Mouse (Mus musculus): ENCODE data around the gene Krtap19-2. TPM values are rescaled to one million over a fixed set of nuclear protein-coding genes. Genes with fewer than 3 reads are reported as not detected.

Krtap19-2 gene
- total and polyA plus RNA-seq, 3 experiments = not detected

- Histone ChIP-seq H3K27me3 (ENCODE audit: insufficient read depth, low read length) (no peaks in the 10 kb centered on the region), H3K4me1 (ENCODE audit: insufficient read depth, low read depth, low read length) (no peaks in the 10 kb centered on the region), H3K9me3 (replicated peaks) (peaks cover 4% of the 10 kb centered on the region; the same call in 1 of the 2 replicates), H3K4me3 (ENCODE audit: low read depth, low read length) (no peak overlapping the region), H3K36me3 (replicated peaks) (no peaks in the 10 kb centered on the region)
- DNase-seq (ENCODE audit: low spot score) (no peak), ATAC-seq (ENCODE audit: extremely low read depth, insufficient number of reproducible peaks, low FRiP score, poor library complexity, severe bottlenecking) (no peak)
- TF ChIP-seq GATA2 (IDR thresholded peaks at IDR 0.05; ENCODE audit: borderline replicate concordance, low read depth, low read length) (no peak), CTCF (IDR thresholded peaks at IDR 0.05; ENCODE audit: low read depth, low read length) (no peak), POLR2AphosphoS5 (IDR thresholded peaks at IDR 0.05; ENCODE audit: insufficient replicate concordance, low read depth, low read length) (no peak), GATA1 (IDR thresholded peaks at IDR 0.05; ENCODE audit: borderline replicate concordance, low read length) (no peak), TAL1 (conservative IDR thresholded peaks at IDR 0.05; ENCODE audit: low read depth, low read length) (no peak)
Measured at GRCm38 (mm10) chr16:88864887-88865407, 9.1 kb downstream of the Krtap19-2 start.

- TF ChIP-seq GATA2 (IDR thresholded peaks at IDR 0.05; ENCODE audit: borderline replicate concordance, low read depth, low read length) = no peak
- no peak for TF ChIP-seq GATA1 (IDR thresholded peaks at IDR 0.05; ENCODE audit: borderline replicate concordance, low read length)
- TF ChIP-seq CTCF (IDR thresholded peaks at IDR 0.05; ENCODE audit: low read depth, low read length) = peak; percentile 41
- DNase-seq (ENCODE audit: low spot score) (no peak), ATAC-seq (ENCODE audit: extremely low read depth, insufficient number of reproducible peaks, low FRiP score, poor library complexity, severe bottlenecking) (no peak)
- Histone ChIP-seq H3K36me3 (replicated peaks) (no peaks in the 10 kb centered on the region), H3K27me3 (ENCODE audit: insufficient read depth, low read length) (no peaks in the 10 kb centered on the region), H3K4me3 (ENCODE audit: low read depth, low read length) (no peak overlapping the region), H3K4me1 (ENCODE audit: insufficient read depth, low read depth, low read length) (no peaks in the 10 kb centered on the region), H3K9me3 (replicated peaks) (peaks cover 5% of the 10 kb centered on the region)
Measured at GRCm38 (mm10) chr16:88851450-88851849, 22.6 kb downstream of the Krtap19-2 start.

DNA sequence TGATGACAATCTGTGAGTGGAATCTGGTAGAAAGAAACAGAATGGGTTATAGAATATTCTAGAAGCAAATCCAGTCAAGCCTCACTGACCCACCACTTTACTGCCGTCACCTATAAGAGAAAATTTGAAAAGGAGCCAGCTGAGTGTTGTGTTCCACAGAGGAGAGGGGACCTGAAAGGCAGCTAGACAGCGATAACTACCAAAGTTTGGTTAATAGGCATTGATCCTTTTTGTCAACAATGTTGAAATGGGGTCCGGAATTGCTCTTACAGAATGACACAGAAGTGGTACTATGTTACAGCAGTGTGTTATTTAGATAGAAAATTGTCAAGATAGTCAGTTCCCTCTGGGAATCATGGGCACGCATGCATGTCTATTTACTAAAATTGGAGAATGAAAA is 25.5 kb downstream of the Krtap19-2 start:
- TF ChIP-seq POLR2AphosphoS5 (IDR thresholded peaks at IDR 0.05; ENCODE audit: insufficient replicate concordance, low read depth, low read length) (no peak), GATA1 (IDR thresholded peaks at IDR 0.05; ENCODE audit: borderline replicate concordance, low read length) (no peak), GATA2 (IDR thresholded peaks at IDR 0.05; ENCODE audit: borderline replicate concordance, low read depth, low read length) (no peak)
- H3K4me3 ChIP-seq (ENCODE audit: low read depth, low read length) = no peak overlapping the region
- no peaks in the 10 kb centered on the region for H3K27me3 ChIP-seq (ENCODE audit: insufficient read depth, low read length)
- no peak for ATAC-seq (ENCODE audit: extremely low read depth, insufficient number of reproducible peaks, low FRiP score, poor library complexity, severe bottlenecking)
- DNase-seq (ENCODE audit: low spot score) = no peak
- H3K4me1 ChIP-seq (ENCODE audit: insufficient read depth, low read depth, low read length) = no peaks in the 10 kb centered on the region
- H3K36me3 ChIP-seq (replicated peaks) = no peaks in the 10 kb centered on the region
- peaks cover 8% of the 10 kb centered on the region for H3K9me3 ChIP-seq (replicated peaks)

GRCm38 (mm10) chr16:88847363-88847762 is 26.7 kb downstream of the Krtap19-2 start:
- H3K36me3 ChIP-seq (replicated peaks) = no peaks in the 10 kb centered on the region
- no peaks in the 10 kb centered on the region for H3K4me1 ChIP-seq (ENCODE audit: insufficient read depth, low read depth, low read length)
- DNase-seq (ENCODE audit: low spot score) (no peak), ATAC-seq (ENCODE audit: extremely low read depth, insufficient number of reproducible peaks, low FRiP score, poor library complexity, severe bottlenecking) (no peak)
- H3K9me3 ChIP-seq (replicated peaks) = peaks cover 13% of the 10 kb centered on the region
- no peak for TF ChIP-seq CTCF (IDR thresholded peaks at IDR 0.05; ENCODE audit: low read depth, low read length)
- H3K4me3 ChIP-seq (ENCODE audit: low read depth, low read length) = no peak overlapping the region
- no peaks in the 10 kb centered on the region for H3K27me3 ChIP-seq (ENCODE audit: insufficient read depth, low read length)

DNA sequence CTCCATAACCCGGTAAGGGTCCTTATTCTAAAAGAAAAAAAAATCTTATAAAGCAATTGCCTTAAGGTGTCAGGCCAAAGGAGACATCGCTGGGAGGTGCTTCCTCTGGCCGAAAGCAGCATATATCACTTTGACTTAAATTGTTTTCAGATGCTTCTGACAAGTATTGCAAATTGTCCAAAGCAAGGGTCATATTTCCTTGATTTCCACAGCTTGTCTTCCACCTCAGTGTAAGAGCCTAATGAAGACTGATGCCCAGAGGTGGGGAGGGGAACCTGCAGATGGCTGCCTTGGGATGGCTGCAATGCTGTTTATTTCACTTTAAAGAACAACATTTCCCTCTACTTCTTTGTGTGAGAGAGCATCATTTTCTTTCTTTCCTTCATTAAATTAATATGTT is 47.1 kb downstream of the Krtap19-2 start:
- Histone ChIP-seq H3K4me3 (ENCODE audit: low read depth, low read length) (no peak overlapping the region), H3K9me3 (replicated peaks) (peaks cover 12% of the 10 kb centered on the region), H3K36me3 (replicated peaks) (no peaks in the 10 kb centered on the region), H3K4me1 (ENCODE audit: insufficient read depth, low read depth, low read length) (no peaks in the 10 kb centered on the region), H3K27me3 (ENCODE audit: insufficient read depth, low read length) (no peaks in the 10 kb centered on the region)
- ATAC-seq (ENCODE audit: extremely low read depth, insufficient number of reproducible peaks, low FRiP score, poor library complexity, severe bottlenecking) (no peak), DNase-seq (ENCODE audit: low spot score) (no peak)
- TF ChIP-seq POLR2AphosphoS5 (IDR thresholded peaks at IDR 0.05; ENCODE audit: insufficient replicate concordance, low read depth, low read length) (no peak), CTCF (IDR thresholded peaks at IDR 0.05; ENCODE audit: low read depth, low read length) (no peak), TAL1 (conservative IDR thresholded peaks at IDR 0.05; ENCODE audit: low read depth, low read length) (no peak), GATA2 (IDR thresholded peaks at IDR 0.05; ENCODE audit: borderline replicate concordance, low read depth, low read length) (no peak), GATA1 (IDR thresholded peaks at IDR 0.05; ENCODE audit: borderline replicate concordance, low read length) (no peak)

GRCm38 (mm10) chr16:88826095-88826652 is 47.9 kb downstream of the Krtap19-2 start, which contains the start of gene Krtap14:
Gene Krtap14, minus strand, starts transcription at chr16:88826145.
- no peak for DNase-seq (ENCODE audit: low spot score)
- no peak within 1 kb of the TSS for H3K4me3 ChIP-seq (ENCODE audit: low read depth, low read length)
- TF ChIP-seq POLR2AphosphoS5 (IDR thresholded peaks at IDR 0.05; ENCODE audit: insufficient replicate concordance, low read depth, low read length) (no peak), CTCF (IDR thresholded peaks at IDR 0.05; ENCODE audit: low read depth, low read length) (no peak), TAL1 (conservative IDR thresholded peaks at IDR 0.05; ENCODE audit: low read depth, low read length) (no peak), GATA1 (IDR thresholded peaks at IDR 0.05; ENCODE audit: borderline replicate concordance, low read length) (no peak), GATA2 (IDR thresholded peaks at IDR 0.05; ENCODE audit: borderline replicate concordance, low read depth, low read length) (no peak)
- no peak for ATAC-seq (ENCODE audit: extremely low read depth, insufficient number of reproducible peaks, low FRiP score, poor library complexity, severe bottlenecking)
- H3K4me1 ChIP-seq (ENCODE audit: insufficient read depth, low read depth, low read length) = no peaks in the 10 kb centered on the region
- peaks cover 12% of the 10 kb centered on the region for H3K9me3 ChIP-seq (replicated peaks)
- no peaks in the 10 kb centered on the region for H3K27me3 ChIP-seq (ENCODE audit: insufficient read depth, low read length)
- H3K36me3 ChIP-seq (replicated peaks) = no peaks in the 10 kb centered on the region

- peaks cover 14% of the 10 kb centered on the region for H3K9me3 ChIP-seq (replicated peaks)
- no peaks in the 10 kb centered on the region for H3K27me3 ChIP-seq (ENCODE audit: insufficient read depth, low read length)
- ATAC-seq (ENCODE audit: extremely low read depth, insufficient number of reproducible peaks, low FRiP score, poor library complexity, severe bottlenecking) (no peak), DNase-seq (ENCODE audit: low spot score) (no peak)
- no peak overlapping the region for H3K4me3 ChIP-seq (ENCODE audit: low read depth, low read length)
- H3K4me1 ChIP-seq (ENCODE audit: insufficient read depth, low read depth, low read length) = no peaks in the 10 kb centered on the region
- H3K36me3 ChIP-seq (replicated peaks) = no peaks in the 10 kb centered on the region
- TF ChIP-seq TAL1 (conservative IDR thresholded peaks at IDR 0.05; ENCODE audit: low read depth, low read length) (no peak), POLR2AphosphoS5 (IDR thresholded peaks at IDR 0.05; ENCODE audit: insufficient replicate concordance, low read depth, low read length) (no peak), CTCF (IDR thresholded peaks at IDR 0.05; ENCODE audit: low read depth, low read length) (no peak), GATA1 (IDR thresholded peaks at IDR 0.05; ENCODE audit: borderline replicate concordance, low read length) (no peak), GATA2 (IDR thresholded peaks at IDR 0.05; ENCODE audit: borderline replicate concordance, low read depth, low read length) (no peak)
Measured at GRCm38 (mm10) chr16:88823736-88824135, 50.3 kb downstream of the Krtap19-2 start.
